In genomic region chr1:175708013-175708412, GRCm38 (mm10) we compare ENCODE assay signal across 26 mouse cellular contexts. TPM values are rescaled to one million over a fixed set of nuclear protein-coding genes. Genes with fewer than 3 reads are reported as not detected.
DNase-seq lines count a peak whose midpoint lies in the region; ATAC-seq and TF ChIP-seq lines count a peak whose summit lies in the region.
"Had no signal": no experiment of that assay in that cellular context is flagged by ENCODE, and none has a peak within 500 bp of the region (broad histone marks: within the 10 kb centered on the region; RNA-seq: fewer than 3 reads in every experiment).

No protein-coding gene starts in this region.

- H3K9me3 ChIP-seq in lung, embryonic 14.5 days (ENCODE audit: low read depth, low read length): no peaks in the 10 kb centered on the region
- H3K9me3 ChIP-seq: embryonic facial prominence, embryonic 10.5 days; forebrain, embryonic 13.5 days; heart, embryonic 15.5 days; hindbrain, embryonic 12.5 days had no signal

- H3K9ac ChIP-seq in lung, embryonic 14.5 days: no peak overlapping the region
- H3K9ac ChIP-seq: forebrain, embryonic 13.5 days; forebrain, postnatal 0 days; heart, embryonic 15.5 days; hindbrain, embryonic 12.5 days had no signal

- no peak overlapping the region for H3K4me2 ChIP-seq in lung, embryonic 14.5 days
- H3K4me2 ChIP-seq: forebrain, embryonic 13.5 days; heart, embryonic 11.5 days; heart, embryonic 15.5 days; hindbrain, embryonic 12.5 days had no signal

- H3K4me1 ChIP-seq in lung, embryonic 14.5 days (ENCODE audit: insufficient read depth): no peaks in the 10 kb centered on the region
- H3K4me1 ChIP-seq: embryonic facial prominence, embryonic 10.5 days; forebrain, embryonic 13.5 days; hindbrain, embryonic 12.5 days had no signal

- DNase-seq in heart, adult 18-20 months: peak; percentile 14 to 26
- no peak for DNase-seq in heart, postnatal 25 days (ENCODE audit: low spot score)
- DNase-seq in lung, embryonic 14.5 days: peak; percentile 17
- DNase-seq in lung, postnatal 14 days: no peak
- DNase-seq in NIH3T3 (ENCODE audit: low read depth): peak; percentile 11
- DNase-seq: adrenal gland, postnatal 14 days; cerebellum, adult 2 months; cerebellum, postnatal 10 days; forebrain, postnatal 0 days; gastrocnemius, postnatal 14 days had no signal

- no peaks in the 10 kb centered on the region for H3K36me3 ChIP-seq in lung, embryonic 14.5 days (ENCODE audit: insufficient read depth)
- H3K36me3 ChIP-seq: embryonic facial prominence, embryonic 10.5 days; heart, embryonic 15.5 days; hindbrain, embryonic 12.5 days had no signal

- no peak overlapping the region for H3K27ac ChIP-seq in lung, embryonic 14.5 days (ENCODE audit: low read depth)
- H3K27ac ChIP-seq: embryonic facial prominence, embryonic 10.5 days; forebrain, embryonic 13.5 days; heart, embryonic 15.5 days; hindbrain, embryonic 12.5 days had no signal

- ATAC-seq in lung, embryonic 14.5 days (ENCODE audit: insufficient read depth): no peak
- peak; percentile 85 for ATAC-seq in megakaryocyte progenitor cell, adult 5-6 weeks (replicated peaks; ENCODE audit: poor library complexity)
- no peak for ATAC-seq in cerebellum, adult (ENCODE audit: insufficient number of reproducible peaks, low FRiP score, low TSS enrichment)
- ATAC-seq: activated CD4-positive, CD25-positive, alpha-beta regulatory T cell, adult 4 months; forebrain, embryonic 13.5 days; forebrain, postnatal 0 days; hindbrain, embryonic 16.5 days; Patski had no signal

- H3K27me3 ChIP-seq in lung, embryonic 14.5 days (ENCODE audit: insufficient read depth, low read length): no peaks in the 10 kb centered on the region
- H3K27me3 ChIP-seq: forebrain, embryonic 13.5 days; heart, embryonic 15.5 days; hindbrain, embryonic 12.5 days had no signal

- no peak overlapping the region for H3K4me3 ChIP-seq in lung, embryonic 14.5 days (ENCODE audit: low read depth, low read length)
- H3K4me3 ChIP-seq: embryonic facial prominence, embryonic 10.5 days; forebrain, embryonic 13.5 days; heart, embryonic 15.5 days; hindbrain, embryonic 12.5 days had no signal

- TF ChIP-seq CTCF in lung, embryonic 14.5 days (IDR thresholded peaks at IDR 0.05; ENCODE audit: low read depth): no peak

- intact Hi-C loops in heart, postnatal 25 days (cut with DNase I): no loop called here

RNA-seq across cellular contexts. Expression of gene Wdr64, which starts 9.6 kb away (rescaled TPM):
- total RNA-seq in heart, adult 18-20 months (2021): not detected
- total RNA-seq in heart, postnatal 25 days (2021): not detected
- not detected in 2 replicates for polyA plus RNA-seq in lung, embryonic 14.5 days (2014; fragmentation: Nextera tagmentation; extraction: Ambion mirVana)
- total RNA-seq in megakaryocyte progenitor cell, adult 5-6 weeks (2015): not detected in 2 replicates
- not detected in 2 replicates for total RNA-seq in megakaryocyte progenitor cell, adult 5-6 weeks (2017)
- total RNA-seq: adrenal gland, adult 18-20 months; adrenal gland, postnatal 14 days; forebrain, postnatal 0 days; gastrocnemius, adult 18-20 months; gastrocnemius, postnatal 14 days; heart, postnatal 14 days; MEL had no signal
- polyA plus RNA-seq: activated CD4-positive, CD25-positive, alpha-beta regulatory T cell, adult 4 months; C2C12; cerebellum, adult 2 months; embryonic facial prominence, embryonic 10.5 days; embryonic facial prominence, embryonic 14.5 days; forebrain, embryonic 13.5 days; forebrain, postnatal 0 days; heart, embryonic 11.5 days; heart, embryonic 15.5 days; hindbrain, embryonic 12.5 days; hindbrain, embryonic 16.5 days; Patski had no signal

RNA-seq across cellular contexts. Expression of gene Chml, which starts 15.3 kb away (rescaled TPM):
- total RNA-seq in heart, adult 18-20 months (2021): 10 to 100 TPM in 1 of 2 experiments, 1 to 10 TPM in 1; 7.2 to 12.5 TPM
- 10 to 100 TPM; 10.9 to 13.6 TPM for total RNA-seq in heart, postnatal 25 days (2021)
- polyA plus RNA-seq in lung, embryonic 14.5 days (2014; fragmentation: Nextera tagmentation; extraction: Ambion mirVana): 4.0 and 4.5 TPM in 2 replicates
- total RNA-seq in megakaryocyte progenitor cell, adult 5-6 weeks (2015): 9.6 and 11.8 TPM in 2 replicates
- total RNA-seq in megakaryocyte progenitor cell, adult 5-6 weeks (2017): 16.4 and 17.1 TPM in 2 replicates

RNA-seq across cellular contexts. Expression of gene Opn3, which starts 15.4 kb away (rescaled TPM):
- 1 to 10 TPM; 4.2 TPM for total RNA-seq in heart, adult 18-20 months (2021)
- total RNA-seq in heart, postnatal 25 days (2021): 1 to 10 TPM; 8.5 to 8.9 TPM
- polyA plus RNA-seq in lung, embryonic 14.5 days (2014; fragmentation: Nextera tagmentation; extraction: Ambion mirVana): 4.9 and 5.4 TPM in 2 replicates
- total RNA-seq in megakaryocyte progenitor cell, adult 5-6 weeks (2015): 0.25 and 0.88 TPM in 2 replicates
- 0.30 and 0.37 TPM in 2 replicates for total RNA-seq in megakaryocyte progenitor cell, adult 5-6 weeks (2017)
- polyA plus RNA-seq: activated CD4-positive, CD25-positive, alpha-beta regulatory T cell, adult 4 months had no signal

Comparison
In these comparisons a context has a peak if more than half of its experiments do, and no peak if none do; other contexts are left out.
1. DNase-seq: peak in heart, adult 18-20 months (2 of 2), lung, embryonic 14.5 days (single experiment) and NIH3T3 (single experiment); none in heart, postnatal 25 days (single experiment) and lung, postnatal 14 days (single experiment).